Mouse (Mus musculus) frontal cortex, adult 2 months (tissue): ENCODE data around the gene Olfr18. TPM values are rescaled to one million over a fixed set of nuclear protein-coding genes. Genes with fewer than 3 reads are reported as not detected.
"Not testable (repeated sequence)": the region's sequence is repeated elsewhere in the genome, so short reads cannot be mapped to it uniquely, and the experiment has no call there.

Experiments
- DNase-seq, 2 experiments: peaks; one replicate each; pipeline ENCODE4 v3.0.0; 2022; ENCODE audit warnings: low spot score in 1 of 2; ENCODE audit errors: extremely low spot score in 1 of 2
- polyA plus RNA-seq: library from polyadenylated mRNA; depleted of rRNA; stranded (reverse); fragments of >200 nt; gene quantifications from 2 replicates; pipeline ENCODE4 v1.2.3, GENCODE M21; 2012; rRNA removed

The Olfr18 gene
- polyA plus RNA-seq, result 0.12 and 0.19 TPM in 2 replicates

GRCm38 (mm10) chr9:20335994-20336393, at the start of gene Olfr18:
Gene Olfr18 (minus strand): TSS chr9:20336094.
- DNase-seq, result no peak

- DNase-seq, result peak in 1 of 2 experiments; percentile 3
Observed at GRCm38 (mm10) chr9:20385343-20385703, 49.4 kb upstream of the Olfr18 start.

GRCm38 (mm10) chr9:20384532-20385342, 48.8 kb upstream of the Olfr18 start, which contains the start of gene Zfp560:
Gene Zfp560 (minus strand): TSS chr9:20385177.
- peak; percentile 29 to 92 for DNase-seq

GRCm38 (mm10) chr9:20383659-20384058, 47.8 kb upstream of the Olfr18 start:
- no peak for DNase-seq

DNA sequence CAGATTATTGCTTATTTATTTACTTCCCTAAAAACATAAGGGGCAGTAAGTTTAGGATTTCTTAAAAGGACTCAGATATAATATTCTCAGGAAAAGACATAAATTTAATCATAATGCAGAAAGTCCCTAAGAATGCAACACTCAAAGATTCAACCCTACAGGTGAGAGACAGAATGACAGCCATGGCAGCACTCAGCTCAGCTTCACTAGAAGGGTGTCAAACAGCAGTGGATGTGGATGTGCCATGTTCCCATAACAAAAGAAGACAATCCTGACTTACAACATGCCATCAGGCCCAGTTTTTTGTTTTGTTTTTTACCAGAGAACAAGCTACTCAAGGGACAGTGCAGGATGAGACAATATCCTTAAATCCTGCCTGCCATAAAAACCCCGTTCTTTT, 38.8 kb upstream of the Olfr18 start:
- DNase-seq, result no peak

DNA sequence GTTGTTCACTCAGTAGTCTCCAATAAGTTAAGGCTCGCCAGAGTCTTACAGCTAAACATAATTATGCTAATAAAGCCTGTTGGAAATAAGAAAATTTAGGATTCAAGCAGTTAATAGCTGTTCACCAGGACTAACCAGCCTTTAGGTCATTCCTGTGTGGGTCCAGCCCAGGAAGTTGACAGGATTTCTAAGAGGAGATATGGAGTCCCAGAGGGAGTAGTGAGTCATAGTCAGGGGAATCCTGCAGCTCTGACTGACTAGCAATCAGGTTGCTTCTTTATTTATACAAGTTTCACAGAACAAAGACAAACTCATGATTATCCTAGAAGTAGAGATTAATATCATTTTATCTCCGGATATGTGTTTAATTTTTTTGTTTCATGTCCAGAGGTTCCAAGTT, 31.4 kb upstream of the Olfr18 start:
- no peak for DNase-seq

DNA sequence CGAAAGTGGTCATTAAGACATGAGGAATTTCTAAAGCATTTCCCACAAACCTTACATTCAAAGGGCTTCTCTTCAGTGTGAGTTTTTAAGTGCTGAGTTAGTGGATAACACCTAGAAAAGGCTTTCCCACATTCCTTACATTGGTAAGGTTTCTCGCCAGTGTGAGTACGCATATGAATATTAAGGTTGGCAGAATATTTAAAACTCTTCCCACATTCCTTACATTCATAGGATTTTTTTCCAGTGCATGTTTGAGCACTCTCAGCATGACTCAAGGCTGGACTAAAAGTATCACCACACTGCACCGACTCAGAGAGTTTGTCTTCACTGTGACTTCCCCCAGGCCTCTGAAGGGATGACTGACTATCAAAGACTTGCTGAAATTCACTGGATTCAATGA, 12.6 kb upstream of the Olfr18 start:
- DNase-seq, result no peak

DNA sequence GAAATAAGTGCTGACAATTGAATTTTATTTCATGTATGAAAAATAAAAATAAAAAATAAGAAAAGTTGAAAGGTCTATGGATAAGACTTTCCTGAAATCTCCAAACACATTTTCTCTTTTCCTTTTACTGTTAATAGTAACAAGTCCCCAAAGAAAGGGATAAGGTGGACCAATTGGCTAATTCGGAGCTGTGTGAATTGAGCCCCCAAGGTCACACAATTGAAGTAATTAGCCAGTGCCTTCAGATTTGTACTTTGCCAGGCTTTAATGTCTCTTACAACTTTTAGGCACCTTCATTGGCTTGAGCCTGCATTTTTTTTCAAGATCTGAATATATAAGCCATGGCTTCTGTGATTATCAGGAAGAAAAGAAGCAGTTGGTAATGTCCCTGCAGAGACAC, 37.7 kb downstream of the Olfr18 start, which contains the start of gene Olfr873:
Olfr873 (plus strand) TSS at position 301 of the 400 bp plus-strand sequence.
- no peak for DNase-seq

DNA sequence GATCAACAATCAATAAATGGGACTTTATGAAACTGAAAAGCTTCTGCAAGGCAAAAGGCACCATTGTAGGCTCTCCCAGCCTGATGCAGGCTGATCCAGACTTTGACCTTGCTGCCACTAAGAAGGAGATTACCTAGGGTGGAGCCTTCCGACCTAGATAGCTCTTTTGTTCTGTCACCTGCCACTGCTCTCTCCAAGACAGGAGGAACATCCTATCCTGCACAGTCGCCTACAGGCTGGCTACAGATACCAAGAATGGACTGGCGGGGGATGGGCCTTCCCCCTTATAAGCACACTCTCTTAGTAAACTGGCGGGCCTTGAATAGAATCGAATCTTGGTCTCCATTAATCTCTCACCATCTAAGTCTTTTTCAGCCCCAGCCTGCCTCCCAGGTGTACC, 40.3 kb downstream of the Olfr18 start:
- DNase-seq, result not testable (repeated sequence)

GRCm38 (mm10) chr9:20282051-20282450, 53.8 kb downstream of the Olfr18 start, which contains the start of gene Olfr39:
Gene Olfr39 (plus strand): TSS chr9:20282351.
- DNase-seq, result no peak

Other genes with a start within 250 kb of the Olfr18 start
- gene Olfr868, start 237.5 kb downstream of the Olfr18 start, polyA plus RNA-seq, result not detected in 2 replicates
- gene Olfr869, start 207.1 kb downstream of the Olfr18 start, polyA plus RNA-seq, result not detected in 2 replicates
- not detected in 2 replicates for gene Olfr870, start 162.0 kb downstream of the Olfr18 start, polyA plus RNA-seq
- gene Olfr871, start 123.9 kb downstream of the Olfr18 start, polyA plus RNA-seq, result not detected in 2 replicates
- gene Olfr872, start 99.0 kb downstream of the Olfr18 start, polyA plus RNA-seq, result not detected in 2 replicates
- gene Olfr39, start 53.7 kb downstream of the Olfr18 start, polyA plus RNA-seq, result not detected in 2 replicates
- gene Olfr873, start 37.6 kb downstream of the Olfr18 start, polyA plus RNA-seq, result not detected in 2 replicates
- gene Zfp560, start 49.1 kb upstream of the Olfr18 start, polyA plus RNA-seq, result 20.2 and 20.9 TPM in 2 replicates
- gene Zfp26, start 124.1 kb upstream of the Olfr18 start, polyA plus RNA-seq, result 9.2 and 10.7 TPM in 2 replicates
- 17.3 and 20.1 TPM in 2 replicates for gene Zfp426, start 156.7 kb upstream of the Olfr18 start, polyA plus RNA-seq
- 21.9 and 22.1 TPM in 2 replicates for gene Zfp266, start 185.3 kb upstream of the Olfr18 start, polyA plus RNA-seq
- 13.4 and 15.2 TPM in 2 replicates for gene Zfp846, start 245.2 kb upstream of the Olfr18 start, polyA plus RNA-seq